Mouse (Mus musculus): ENCODE results near the gene Psd4. TPM values are rescaled to one million over a fixed set of nuclear protein-coding genes. Genes with fewer than 3 reads are reported as not detected.

The Psd4 gene
- polyA plus RNA-seq, 1 experiment from 2014 or later = 5.9 TPM

GRCm38 (mm10) chr2:24421211-24421863, 54.0 kb downstream of the Psd4 start:
- ATAC-seq (replicated peaks; ENCODE audit: extremely low read depth, insufficient read depth, low FRiP score) = no peak
- Histone ChIP-seq H3K9me3 (replicated peaks; ENCODE audit: control insufficient read depth, low read length) (no peaks in the 10 kb centered on the region), H3K36me3 (ENCODE audit: control insufficient read depth, insufficient read depth) (no peaks in the 10 kb centered on the region), H3K9ac (ENCODE audit: low read length) (no peak overlapping the region), H3K4me1 (ENCODE audit: control insufficient read depth, insufficient read depth, low read length) (peaks cover 4% of the 10 kb centered on the region; the same call in 1 of the 2 replicates), H3K27ac (ENCODE audit: low read length) (no peak overlapping the region), H3K4me3 (ENCODE audit: low read length) (no peak overlapping the region), H3K4me2 (ENCODE audit: low read depth, low read length) (no peak overlapping the region), H3K27me3 (ENCODE audit: control insufficient read depth, insufficient read depth, low read length) (no peaks in the 10 kb centered on the region)
- WGBS = 83% methylated on average over 6 of the region's 6 CpGs

- no peaks in the 10 kb centered on the region for H3K4me1 ChIP-seq (ENCODE audit: control insufficient read depth, insufficient read depth, low read length)
- H3K4me3 ChIP-seq (ENCODE audit: low read length) = no peak overlapping the region
- H3K27me3 ChIP-seq (ENCODE audit: control insufficient read depth, insufficient read depth, low read length) = no peaks in the 10 kb centered on the region
- WGBS = 70% methylated on average over 3 of the region's 3 CpGs
- ATAC-seq (replicated peaks; ENCODE audit: extremely low read depth, insufficient read depth, low FRiP score) = no peak
- H3K9me3 ChIP-seq (replicated peaks; ENCODE audit: control insufficient read depth, low read length) = no peaks in the 10 kb centered on the region
- no peak overlapping the region for H3K4me2 ChIP-seq (ENCODE audit: low read depth, low read length)
- H3K27ac ChIP-seq (ENCODE audit: low read length) = no peak overlapping the region
- H3K36me3 ChIP-seq (ENCODE audit: control insufficient read depth, insufficient read depth) = no peaks in the 10 kb centered on the region
- H3K9ac ChIP-seq (ENCODE audit: low read length) = no peak overlapping the region
Measured at GRCm38 (mm10) chr2:24422815-24423214, 55.4 kb downstream of the Psd4 start.

GRCm38 (mm10) chr2:24425630-24426029, 58.2 kb downstream of the Psd4 start:
- 72% methylated on average over 2 of the region's 2 CpGs for whole genome bisulfite sequencing
- ATAC-seq (replicated peaks; ENCODE audit: extremely low read depth, insufficient read depth, low FRiP score) = no peak

GRCm38 (mm10) chr2:24427866-24428675, 60.7 kb downstream of the Psd4 start:
- 57% methylated on average over 12 of the region's 12 CpGs for WGBS

More at GRCm38 (mm10) chr2:24425630-24426029, 58.2 kb downstream of the Psd4 start:
- H3K9ac ChIP-seq (ENCODE audit: low read length) = no peak overlapping the region
- no peak overlapping the region for H3K4me3 ChIP-seq (ENCODE audit: low read length)
- H3K4me1 ChIP-seq (ENCODE audit: control insufficient read depth, insufficient read depth, low read length) = no peaks in the 10 kb centered on the region
- no peaks in the 10 kb centered on the region for H3K9me3 ChIP-seq (replicated peaks; ENCODE audit: control insufficient read depth, low read length)
- no peaks in the 10 kb centered on the region for H3K36me3 ChIP-seq (ENCODE audit: control insufficient read depth, insufficient read depth)
- no peaks in the 10 kb centered on the region for H3K27me3 ChIP-seq (ENCODE audit: control insufficient read depth, insufficient read depth, low read length)
- no peak overlapping the region for H3K4me2 ChIP-seq (ENCODE audit: low read depth, low read length)
- H3K27ac ChIP-seq (ENCODE audit: low read length) = no peak overlapping the region

GRCm38 (mm10) chr2:24429806-24430205, 62.4 kb downstream of the Psd4 start:
- H3K4me2 ChIP-seq (ENCODE audit: low read depth, low read length) = no peak overlapping the region
- no peak overlapping the region for H3K9ac ChIP-seq (ENCODE audit: low read length)
- WGBS = 77% methylated on average over 4 of the region's 4 CpGs
- H3K36me3 ChIP-seq (ENCODE audit: control insufficient read depth, insufficient read depth) = no peaks in the 10 kb centered on the region
- no peak overlapping the region for H3K27ac ChIP-seq (ENCODE audit: low read length)
- no peak overlapping the region for H3K4me3 ChIP-seq (ENCODE audit: low read length)
- peaks cover 6% of the 10 kb centered on the region; the same call in 1 of the 2 replicates for H3K4me1 ChIP-seq (ENCODE audit: control insufficient read depth, insufficient read depth, low read length)
- no peaks in the 10 kb centered on the region for H3K9me3 ChIP-seq (replicated peaks; ENCODE audit: control insufficient read depth, low read length)
- ATAC-seq (replicated peaks; ENCODE audit: extremely low read depth, insufficient read depth, low FRiP score) = no peak
- H3K27me3 ChIP-seq (ENCODE audit: control insufficient read depth, insufficient read depth, low read length) = no peaks in the 10 kb centered on the region

More at GRCm38 (mm10) chr2:24427866-24428675, 60.7 kb downstream of the Psd4 start:
- Histone ChIP-seq H3K4me2 (ENCODE audit: low read depth, low read length) (no peak overlapping the region), H3K9me3 (replicated peaks; ENCODE audit: control insufficient read depth, low read length) (no peaks in the 10 kb centered on the region), H3K4me1 (ENCODE audit: control insufficient read depth, insufficient read depth, low read length) (no peaks in the 10 kb centered on the region), H3K4me3 (ENCODE audit: low read length) (no peak overlapping the region), H3K27ac (ENCODE audit: low read length) (no peak overlapping the region), H3K27me3 (ENCODE audit: control insufficient read depth, insufficient read depth, low read length) (no peaks in the 10 kb centered on the region), H3K9ac (ENCODE audit: low read length) (no peak overlapping the region), H3K36me3 (ENCODE audit: control insufficient read depth, insufficient read depth) (no peaks in the 10 kb centered on the region)
- no peak for ATAC-seq (replicated peaks; ENCODE audit: extremely low read depth, insufficient read depth, low FRiP score)

- Histone ChIP-seq H3K27ac (ENCODE audit: low read length) (no peak overlapping the region), H3K4me2 (ENCODE audit: low read depth, low read length) (no peak overlapping the region), H3K9ac (ENCODE audit: low read length) (no peak overlapping the region), H3K36me3 (ENCODE audit: control insufficient read depth, insufficient read depth) (no peaks in the 10 kb centered on the region), H3K27me3 (ENCODE audit: control insufficient read depth, insufficient read depth, low read length) (no peaks in the 10 kb centered on the region), H3K9me3 (replicated peaks; ENCODE audit: control insufficient read depth, low read length) (no peaks in the 10 kb centered on the region), H3K4me1 (ENCODE audit: control insufficient read depth, insufficient read depth, low read length) (peaks cover 6% of the 10 kb centered on the region; the same call in 1 of the 2 replicates), H3K4me3 (ENCODE audit: low read length) (no peak overlapping the region)
- ATAC-seq (replicated peaks; ENCODE audit: extremely low read depth, insufficient read depth, low FRiP score) = no peak
- 56% methylated on average over 2 of the region's 2 CpGs for WGBS
Measured at GRCm38 (mm10) chr2:24434670-24435069, 67.3 kb downstream of the Psd4 start.

- no peak overlapping the region for H3K27ac ChIP-seq (ENCODE audit: low read length)
- H3K9me3 ChIP-seq (replicated peaks; ENCODE audit: control insufficient read depth, low read length) = no peaks in the 10 kb centered on the region
- 71% methylated on average over 11 of the region's 11 CpGs for WGBS
- H3K4me3 ChIP-seq (ENCODE audit: low read length) = no peak overlapping the region
- H3K27me3 ChIP-seq (ENCODE audit: control insufficient read depth, insufficient read depth, low read length) = no peaks in the 10 kb centered on the region
- no peak overlapping the region for H3K9ac ChIP-seq (ENCODE audit: low read length)
- ATAC-seq (replicated peaks; ENCODE audit: extremely low read depth, insufficient read depth, low FRiP score) = no peak
- no peaks in the 10 kb centered on the region for H3K36me3 ChIP-seq (ENCODE audit: control insufficient read depth, insufficient read depth)
- H3K4me2 ChIP-seq (ENCODE audit: low read depth, low read length) = no peak overlapping the region
- H3K4me1 ChIP-seq (ENCODE audit: control insufficient read depth, insufficient read depth, low read length) = peaks cover 9% of the 10 kb centered on the region; the same call in 1 of the 2 replicates
Measured at GRCm38 (mm10) chr2:24435699-24436098, 68.3 kb downstream of the Psd4 start.

- WGBS = 56% methylated on average over 2 of the region's 2 CpGs
- Histone ChIP-seq H3K36me3 (ENCODE audit: control insufficient read depth, insufficient read depth) (no peaks in the 10 kb centered on the region), H3K4me2 (ENCODE audit: low read depth, low read length) (no peak overlapping the region), H3K27ac (ENCODE audit: low read length) (no peak overlapping the region), H3K27me3 (ENCODE audit: control insufficient read depth, insufficient read depth, low read length) (no peaks in the 10 kb centered on the region), H3K9me3 (replicated peaks; ENCODE audit: control insufficient read depth, low read length) (no peaks in the 10 kb centered on the region), H3K9ac (ENCODE audit: low read length) (no peak overlapping the region), H3K4me1 (ENCODE audit: control insufficient read depth, insufficient read depth, low read length) (0 out of 2 replicates have a peak, but pooled peaks cover 3% of the 10 kb centered on the region), H3K4me3 (ENCODE audit: low read length) (no peak overlapping the region)
- ATAC-seq (replicated peaks; ENCODE audit: extremely low read depth, insufficient read depth, low FRiP score) = no peak; the same call in 1 of the 2 replicates
Measured at GRCm38 (mm10) chr2:24440056-24440455, 72.7 kb downstream of the Psd4 start.

DNA sequence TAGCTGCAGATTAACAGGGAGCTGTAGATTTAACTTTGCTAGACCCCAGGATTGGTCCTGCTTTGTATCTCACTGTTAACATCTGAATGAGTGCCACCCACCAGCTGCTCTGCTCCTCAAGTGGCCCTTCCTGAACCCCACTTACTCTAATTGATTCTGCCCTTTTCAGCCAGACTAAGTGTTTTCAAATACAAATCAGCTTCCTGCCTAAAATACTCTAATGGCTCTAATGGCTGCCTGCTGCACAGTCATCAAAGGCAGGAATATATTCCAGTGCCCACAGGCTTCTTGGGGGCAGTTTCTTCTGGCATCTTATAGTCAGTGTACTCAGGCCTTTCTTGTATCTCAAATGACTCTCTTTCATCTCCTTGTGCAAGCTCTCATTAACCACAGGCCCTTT, 74.5 kb downstream of the Psd4 start:
- Histone ChIP-seq H3K27me3 (ENCODE audit: control insufficient read depth, insufficient read depth, low read length) (no peaks in the 10 kb centered on the region), H3K9me3 (replicated peaks; ENCODE audit: control insufficient read depth, low read length) (no peaks in the 10 kb centered on the region), H3K4me2 (ENCODE audit: low read depth, low read length) (no peak overlapping the region), H3K27ac (ENCODE audit: low read length) (no peak overlapping the region), H3K9ac (ENCODE audit: low read length) (no peak overlapping the region), H3K4me3 (ENCODE audit: low read length) (no peak overlapping the region), H3K36me3 (ENCODE audit: control insufficient read depth, insufficient read depth) (no peaks in the 10 kb centered on the region), H3K4me1 (ENCODE audit: control insufficient read depth, insufficient read depth, low read length) (0 out of 2 replicates have a peak, but pooled peaks cover 3% of the 10 kb centered on the region)
- ATAC-seq (replicated peaks; ENCODE audit: extremely low read depth, insufficient read depth, low FRiP score) = no peak
